Mouse (Mus musculus): ENCODE measurements around the gene Tnr.

Tnr gene

DNA sequence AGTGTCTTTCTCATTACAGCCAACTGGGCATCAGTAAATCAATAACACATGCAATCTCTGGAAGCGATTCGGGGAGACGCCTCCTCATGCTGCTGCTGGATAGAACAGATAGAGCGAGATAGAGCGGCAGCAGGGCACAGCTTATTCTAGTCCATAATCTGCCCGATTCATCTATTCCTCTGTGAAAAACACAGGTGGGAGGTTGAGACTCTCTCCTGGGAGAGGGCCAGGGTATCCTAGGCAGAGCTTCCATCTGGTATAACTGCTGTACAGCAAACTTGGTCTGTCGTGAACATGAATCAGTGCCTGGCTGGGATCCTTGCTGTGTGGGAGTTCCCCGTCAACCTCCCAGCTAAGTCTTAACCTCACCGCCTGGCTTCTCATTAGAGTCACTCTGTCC lies 193.4 kb downstream of the Tnr start:
- no peak for DNase-seq (ENCODE audit: low spot score)

DNA sequence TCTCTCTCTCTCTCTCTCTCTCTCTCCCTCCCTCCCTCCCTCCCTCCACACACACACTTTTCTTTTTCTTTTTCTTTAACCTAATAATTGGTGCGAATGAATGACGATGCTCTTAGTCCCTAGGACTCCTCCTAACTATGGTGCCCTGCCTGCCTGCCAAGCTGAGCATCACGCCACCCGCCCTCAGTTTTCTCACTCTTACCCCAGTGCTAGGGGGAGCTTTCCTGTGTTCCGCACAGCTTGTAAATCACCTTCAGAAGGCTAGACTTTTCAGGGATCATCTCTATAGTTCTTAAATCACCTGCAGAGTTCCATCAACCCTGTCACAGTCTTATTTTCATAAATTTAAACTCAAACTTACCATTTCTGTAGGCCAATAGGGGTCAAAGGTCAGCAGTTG lies 200.2 kb downstream of the Tnr start:
- DNase-seq (ENCODE audit: low spot score), result no peak

DNA sequence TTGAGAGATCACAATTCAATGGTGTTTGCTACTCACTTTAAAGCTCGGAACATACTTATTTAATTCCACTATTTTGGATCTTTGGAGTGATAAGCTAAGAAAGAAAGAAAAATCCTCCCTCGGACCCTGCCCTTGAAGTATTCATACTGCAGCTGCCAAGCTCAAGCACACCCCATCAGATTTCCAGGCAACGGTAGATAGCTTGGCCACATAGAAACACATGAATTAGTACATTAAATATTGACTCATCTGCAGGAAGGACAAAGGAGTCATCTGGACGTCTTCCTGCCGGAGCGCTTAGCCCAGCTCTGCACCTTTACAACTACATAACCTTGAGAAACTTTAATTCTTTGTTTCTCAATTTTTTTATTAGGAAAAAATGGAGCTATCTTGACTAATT lies 205.7 kb downstream of the Tnr start:
- no peak for DNase-seq (ENCODE audit: low spot score)

DNA sequence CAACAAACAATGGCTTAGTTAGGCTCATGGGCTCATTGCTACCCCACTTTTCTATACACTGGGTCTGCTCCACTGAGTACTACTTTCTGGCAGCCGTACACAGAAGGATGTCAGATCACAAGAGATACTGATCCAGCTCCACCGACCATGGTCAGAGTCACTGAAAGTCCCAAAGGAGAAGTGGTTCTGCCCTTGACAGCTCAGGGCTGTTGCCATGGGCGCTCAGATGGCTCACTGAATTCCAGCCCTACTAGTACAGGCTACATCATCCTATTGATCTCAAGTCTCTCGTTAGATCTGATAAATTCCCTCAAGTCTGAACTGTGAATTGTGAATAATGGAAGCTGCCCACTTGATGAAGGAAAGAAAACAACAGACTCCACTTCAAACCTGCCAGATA lies 207.3 kb downstream of the Tnr start:
- no peak for DNase-seq (ENCODE audit: low spot score)

DNA sequence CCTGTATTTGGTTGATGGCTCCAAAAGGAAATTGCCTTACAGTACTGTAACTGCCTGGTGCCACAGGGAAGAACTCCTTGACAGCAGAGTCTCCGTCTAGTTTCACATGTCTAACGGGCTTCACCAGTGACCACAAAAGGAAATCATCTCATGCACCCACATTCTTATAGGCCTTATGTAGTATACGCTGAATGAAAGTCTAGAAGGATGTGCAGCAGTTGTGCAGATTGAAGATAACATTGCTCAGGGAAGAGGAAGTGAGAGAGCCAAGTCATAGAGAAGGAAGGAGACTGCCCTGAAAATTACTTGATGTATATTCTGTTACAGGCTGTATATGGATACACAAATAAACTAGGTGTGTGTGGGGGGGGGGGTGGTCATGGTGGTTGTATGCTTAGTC lies 211.5 kb downstream of the Tnr start:
- DNase-seq (ENCODE audit: low spot score), result no peak

DNA sequence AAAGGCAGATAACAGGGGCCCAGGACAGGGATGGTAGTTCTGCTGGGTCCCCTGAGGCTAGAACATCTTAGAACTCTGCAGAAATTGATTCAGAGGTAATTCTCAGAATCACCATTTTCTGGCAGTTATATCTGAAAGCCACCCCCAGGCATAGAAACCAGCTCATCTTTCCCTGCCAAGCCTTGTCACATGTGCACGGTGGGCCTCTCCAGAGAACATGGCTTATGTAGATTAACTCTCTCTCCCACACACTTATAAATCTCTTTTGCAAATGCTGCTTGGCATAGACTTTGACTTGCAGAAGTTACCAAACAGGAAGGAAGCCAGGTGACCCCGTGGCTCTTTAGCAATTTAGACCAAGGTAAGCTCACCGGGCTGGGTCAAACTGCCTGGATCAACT lies 215.9 kb downstream of the Tnr start:
- DNase-seq (ENCODE audit: low spot score), result no peak

DNA sequence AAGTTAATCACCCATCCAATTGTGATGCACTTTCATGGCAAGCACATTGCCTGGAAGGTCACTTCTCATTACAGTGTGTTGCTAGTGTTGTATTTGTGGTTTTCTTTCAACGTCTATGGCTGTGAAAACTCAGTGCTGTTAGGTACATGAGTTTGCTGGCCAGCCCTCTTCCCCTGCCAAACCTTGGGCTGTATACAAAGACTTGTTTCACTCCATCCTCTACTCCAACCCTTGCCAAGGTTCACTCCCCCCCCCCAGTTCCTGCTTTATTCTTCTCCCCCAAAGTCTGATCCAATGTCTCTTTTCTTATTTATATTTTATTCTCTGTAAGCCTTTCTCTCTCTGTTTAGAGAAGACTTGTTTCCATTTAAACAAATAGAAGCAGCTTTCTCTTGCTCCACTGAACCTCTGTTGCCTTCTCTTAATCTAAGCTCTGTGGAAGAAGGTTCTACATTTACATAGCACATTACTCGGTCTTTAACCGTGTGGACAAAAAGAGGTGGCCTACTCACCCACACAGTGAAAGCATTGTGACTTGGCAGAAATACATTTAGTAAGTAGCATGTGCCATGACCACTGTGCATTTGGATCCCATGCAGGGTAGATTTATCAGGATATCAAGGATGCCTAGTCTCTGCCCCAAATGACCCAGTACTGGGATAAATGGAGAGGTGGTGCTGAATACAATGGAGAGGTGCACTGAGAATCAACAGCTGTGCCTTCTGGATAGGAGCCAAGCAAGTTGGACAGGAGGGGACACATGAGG lies 217.9 kb downstream of the Tnr start:
- no peak for DNase-seq (ENCODE audit: low spot score)

DNA sequence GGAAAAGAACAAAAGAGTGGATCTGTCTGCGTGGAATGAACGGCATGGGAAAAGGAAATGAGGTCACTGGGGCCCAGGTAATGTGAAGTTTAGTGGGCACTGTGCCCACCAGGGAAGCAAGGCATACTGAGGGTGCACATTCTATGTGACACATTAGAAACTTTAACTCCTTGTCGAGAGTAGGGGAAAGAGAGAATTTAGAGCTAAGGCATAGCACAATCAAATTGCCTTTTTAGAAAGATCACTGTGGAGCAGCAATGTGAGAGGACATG lies 218.4 kb downstream of the Tnr start:
- no peak for DNase-seq (ENCODE audit: low spot score)

DNA sequence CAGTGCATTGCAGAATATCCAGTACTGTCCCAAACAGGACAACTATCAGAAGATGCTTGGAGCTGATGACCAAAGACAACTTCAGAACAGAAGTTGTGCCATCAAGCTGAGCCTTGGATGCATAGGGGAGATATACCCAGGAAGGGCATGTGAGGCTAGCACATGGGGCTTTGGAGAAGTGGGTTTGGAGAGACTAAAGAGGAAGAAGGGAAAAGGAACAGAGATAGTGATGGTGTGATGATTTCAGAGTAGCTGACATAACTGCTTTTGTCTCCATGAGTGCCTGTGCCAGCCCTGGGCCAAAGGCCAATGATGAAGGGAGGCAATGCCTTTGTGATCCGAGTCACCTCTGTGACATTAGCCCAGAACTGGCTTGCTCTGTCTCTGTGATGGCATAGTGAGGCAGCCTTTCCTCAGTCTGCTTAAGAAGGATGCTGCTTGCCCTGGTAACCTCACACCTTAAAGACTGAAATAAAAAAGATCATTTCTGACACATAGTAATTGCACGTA lies 220.2 kb downstream of the Tnr start:
- no peak for DNase-seq (ENCODE audit: low spot score)

DNA sequence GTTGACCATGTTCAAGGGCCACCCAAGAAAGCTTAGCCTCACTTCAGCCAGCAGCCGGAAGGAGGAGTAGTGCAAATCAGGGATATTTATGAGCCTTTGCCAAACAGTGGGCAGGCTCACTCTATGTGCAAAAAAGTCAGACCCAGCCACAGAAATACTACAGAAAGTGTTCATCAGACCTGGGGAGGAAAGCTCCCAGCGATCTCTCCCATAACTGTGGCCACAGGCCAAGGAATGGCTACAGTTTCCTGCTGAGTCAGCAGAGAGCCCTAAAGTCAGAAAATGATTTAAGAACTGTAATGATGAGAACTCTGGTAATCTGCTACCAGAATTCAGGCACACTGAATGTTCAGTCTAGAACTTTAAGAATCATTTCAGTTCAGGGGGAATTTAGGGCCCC lies 221.7 kb downstream of the Tnr start:
- no peak for DNase-seq (ENCODE audit: low spot score)

DNA sequence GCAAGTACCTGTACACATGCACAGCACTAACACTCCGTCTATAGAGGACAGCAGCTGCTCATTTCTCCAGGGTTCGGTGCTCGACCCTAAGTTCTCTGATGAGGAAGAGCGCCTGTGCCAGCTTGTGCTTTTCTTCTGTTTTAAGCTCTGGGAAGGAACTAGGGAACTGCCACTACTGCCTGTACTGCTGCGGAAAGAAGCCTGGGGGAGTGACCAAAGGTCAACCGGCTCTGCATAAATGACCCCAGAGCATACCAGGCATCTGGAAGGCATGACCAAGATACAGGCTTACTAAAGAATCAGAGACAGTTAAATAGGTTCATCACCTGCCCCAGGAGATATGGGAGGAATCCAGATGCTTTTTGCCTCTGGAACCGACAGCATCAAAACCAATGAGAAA lies 224.4 kb downstream of the Tnr start:
- no peak for DNase-seq (ENCODE audit: low spot score)

DNA sequence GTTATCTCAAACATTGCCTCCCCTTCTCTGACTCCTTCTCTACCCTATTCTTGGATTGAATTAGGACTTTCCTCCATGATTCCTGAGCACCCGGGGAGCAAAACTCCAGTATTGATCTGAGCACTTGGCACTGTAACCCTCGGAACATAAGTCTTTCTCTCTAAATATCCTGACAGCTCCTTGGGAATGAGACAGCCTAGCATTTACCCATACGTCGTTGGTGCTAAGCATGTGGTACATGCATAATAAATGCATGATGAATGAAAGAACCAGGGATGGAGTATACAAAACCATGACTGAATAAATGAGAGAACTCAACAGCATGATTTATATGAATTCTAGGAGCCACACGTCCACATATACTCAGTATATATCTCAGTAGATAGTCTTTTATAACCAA lies 226.8 kb downstream of the Tnr start:
- no peak for DNase-seq (ENCODE audit: low spot score)

DNA sequence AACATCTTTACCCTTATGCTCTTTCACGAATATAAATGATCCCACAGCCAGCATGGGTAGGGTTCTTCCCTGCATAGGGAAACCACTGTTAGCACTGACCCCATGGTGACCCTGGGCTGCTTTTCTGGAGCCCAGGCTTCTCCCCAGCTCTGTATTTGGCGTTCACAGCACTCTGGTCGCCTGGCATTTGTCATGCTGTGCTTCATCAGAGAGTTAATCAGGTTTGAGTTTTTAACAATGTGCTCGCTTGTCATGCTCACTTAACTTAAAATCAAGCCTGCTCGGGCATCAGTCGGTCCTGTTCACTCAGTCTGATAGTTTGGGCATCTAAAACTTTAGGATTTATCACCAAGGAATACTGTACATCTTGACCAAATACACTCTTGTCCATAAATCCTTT lies 227.3 kb downstream of the Tnr start:
- no peak for DNase-seq (ENCODE audit: low spot score)

DNA sequence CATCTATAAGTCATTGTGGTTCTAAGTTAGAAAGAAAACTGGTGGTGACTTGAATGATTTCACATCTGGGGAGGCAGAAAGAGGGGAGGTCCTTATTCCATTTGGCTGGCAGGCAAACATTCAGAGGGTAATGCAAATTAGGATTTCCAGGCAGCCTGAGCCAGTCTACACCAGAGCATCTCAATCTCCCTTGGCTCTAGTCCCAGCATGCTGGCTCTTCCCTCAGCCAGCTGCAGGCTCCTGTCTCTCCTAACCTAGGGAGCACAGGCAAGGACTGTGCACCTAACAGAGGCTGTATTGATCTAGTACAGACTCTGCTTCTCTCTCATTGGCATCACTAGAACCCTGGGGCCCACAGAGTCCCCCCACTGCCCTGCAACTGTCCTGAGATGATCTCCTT lies 237.4 kb downstream of the Tnr start:
- DNase-seq (ENCODE audit: low spot score), result peak; percentile 10

DNA sequence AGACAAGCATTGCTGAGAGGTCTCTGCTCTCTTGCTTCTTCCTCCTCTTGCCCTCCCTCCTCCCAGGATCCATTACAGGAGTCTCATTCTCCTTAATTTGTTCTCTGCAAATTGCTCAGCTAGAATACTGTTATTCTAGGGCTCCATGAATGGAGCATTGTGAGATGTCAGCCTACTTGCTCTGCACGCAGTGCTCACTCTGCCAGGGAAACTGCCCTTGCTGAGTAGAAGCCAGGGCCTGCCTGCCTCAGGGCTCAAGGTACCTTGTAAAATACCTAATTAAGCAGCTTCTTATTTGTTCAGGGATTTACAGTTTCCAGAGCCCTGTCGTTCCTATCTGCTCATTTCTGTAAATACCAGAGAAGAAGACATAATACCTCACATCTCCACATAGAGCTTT lies 240.3 kb downstream of the Tnr start:
- no peak for DNase-seq (ENCODE audit: low spot score)

DNA sequence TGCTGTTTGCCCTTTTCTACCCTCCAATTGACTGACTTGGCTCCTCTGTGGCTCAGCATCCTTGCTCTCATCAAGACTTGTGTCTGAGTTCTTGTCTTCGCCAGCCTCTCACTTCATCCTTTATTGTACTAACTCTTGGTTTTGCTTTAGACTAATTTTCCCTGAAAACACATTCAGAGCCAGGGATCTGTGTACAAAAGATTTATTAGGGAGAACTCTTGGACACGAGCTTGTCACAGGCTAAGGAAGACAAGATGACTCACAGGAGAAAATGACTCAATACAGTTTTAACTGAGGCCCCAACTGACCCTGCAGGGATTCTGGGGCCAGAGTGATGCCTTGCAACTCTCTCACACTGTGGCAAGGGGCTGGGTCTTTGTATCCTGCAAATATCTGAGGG lies 241.3 kb downstream of the Tnr start:
- DNase-seq (ENCODE audit: low spot score), result no peak

DNA sequence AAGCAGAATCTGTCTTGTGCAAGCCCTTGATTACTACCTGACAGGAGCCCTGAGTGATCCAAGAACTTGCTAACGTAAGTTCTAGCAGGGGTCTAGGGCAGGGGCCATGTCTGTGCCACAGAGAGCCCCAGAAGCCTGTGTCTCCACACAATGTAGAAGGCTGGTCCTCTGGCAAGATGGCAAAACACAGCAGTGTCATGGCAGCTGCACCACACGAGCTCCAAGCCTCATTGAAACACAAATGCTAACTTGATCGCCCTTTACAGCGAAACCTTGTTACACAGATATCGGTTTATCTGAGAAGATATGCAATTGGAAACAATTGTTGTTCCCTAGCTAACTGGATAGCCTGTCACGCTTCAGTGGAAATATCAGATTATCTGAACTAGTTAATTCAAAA lies 246.4 kb downstream of the Tnr start:
- no peak for DNase-seq (ENCODE audit: low spot score)

DNA sequence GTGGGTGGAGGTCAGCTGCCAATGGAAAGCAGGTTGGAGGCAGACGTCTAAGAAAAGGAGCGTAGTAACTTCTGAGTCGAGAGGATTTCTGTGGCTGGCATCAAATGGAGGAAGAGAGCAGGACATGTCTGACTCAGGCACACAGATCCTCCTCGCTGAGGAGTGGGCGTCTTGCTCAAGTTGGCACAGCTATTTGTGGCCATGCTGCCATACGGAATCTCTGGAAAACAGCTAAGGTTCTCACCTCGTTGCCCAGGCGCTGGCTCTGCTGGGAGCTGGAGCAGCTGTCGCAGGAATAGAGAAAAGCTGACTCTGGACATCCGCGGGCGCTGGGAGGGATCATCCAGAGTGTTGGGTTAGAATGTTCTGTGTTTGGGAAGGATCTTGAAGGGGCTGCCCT lies 250.1 kb downstream of the Tnr start:
- DNase-seq (ENCODE audit: low spot score), result no peak

DNA sequence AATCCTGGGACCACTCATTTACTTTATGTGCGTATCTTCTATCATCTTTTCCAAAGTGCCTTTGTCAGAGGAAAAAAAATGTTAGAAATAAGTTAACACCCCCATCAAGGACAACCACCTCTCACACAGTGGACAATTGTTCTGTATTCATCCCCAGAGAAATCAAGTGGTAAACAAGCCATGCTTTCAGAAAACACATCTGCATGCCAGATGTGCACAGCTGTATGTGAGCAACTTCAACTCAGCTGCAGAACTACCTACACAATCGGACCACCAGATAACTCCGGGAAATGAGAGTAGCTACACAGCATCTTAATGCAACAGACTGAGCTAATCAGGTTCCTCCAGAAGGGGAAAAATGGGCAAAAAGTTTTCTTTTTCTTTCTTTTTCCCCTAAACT lies 251.6 kb downstream of the Tnr start:
- DNase-seq (ENCODE audit: low spot score), result no peak

DNA sequence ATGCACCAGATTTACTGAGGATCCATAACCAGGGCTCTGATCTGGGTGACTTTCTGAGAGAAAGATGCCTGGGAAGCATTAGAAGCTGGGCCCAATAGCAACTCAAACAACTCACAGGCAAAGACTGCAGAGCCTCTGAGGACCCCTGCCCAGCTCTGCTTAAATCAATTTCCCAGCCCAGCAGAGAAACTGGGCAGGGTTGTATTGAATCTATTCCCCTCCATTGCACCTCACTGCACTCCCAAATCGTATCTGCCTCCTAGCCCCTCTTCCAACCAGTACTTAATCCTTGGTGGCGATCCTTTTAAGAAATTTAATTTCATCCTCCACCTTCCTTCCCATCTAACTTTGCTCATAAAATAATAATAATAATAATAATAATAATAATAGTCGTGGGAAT lies 253.5 kb downstream of the Tnr start:
- no peak for DNase-seq (ENCODE audit: low spot score)

DNA sequence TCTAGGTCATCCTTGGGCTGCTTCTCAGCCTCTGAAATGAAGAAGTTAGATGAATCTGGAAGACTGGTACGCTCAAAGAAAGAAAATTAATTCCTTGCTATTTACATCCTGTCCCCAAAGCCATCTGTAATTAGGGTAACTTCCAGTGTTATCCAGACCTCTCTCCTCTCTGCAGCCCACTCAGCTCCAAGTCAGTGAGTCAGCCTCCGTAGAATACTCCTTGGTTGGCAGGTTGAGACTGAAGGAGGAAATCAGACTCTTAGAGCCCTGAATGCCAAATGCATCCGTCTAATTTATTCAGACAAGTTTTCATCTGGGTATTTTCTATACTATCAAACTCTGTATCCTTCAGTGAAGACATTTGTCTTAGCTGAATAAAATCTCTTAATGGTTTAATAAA lies 255.9 kb downstream of the Tnr start:
- DNase-seq (ENCODE audit: low spot score), result no peak

DNA sequence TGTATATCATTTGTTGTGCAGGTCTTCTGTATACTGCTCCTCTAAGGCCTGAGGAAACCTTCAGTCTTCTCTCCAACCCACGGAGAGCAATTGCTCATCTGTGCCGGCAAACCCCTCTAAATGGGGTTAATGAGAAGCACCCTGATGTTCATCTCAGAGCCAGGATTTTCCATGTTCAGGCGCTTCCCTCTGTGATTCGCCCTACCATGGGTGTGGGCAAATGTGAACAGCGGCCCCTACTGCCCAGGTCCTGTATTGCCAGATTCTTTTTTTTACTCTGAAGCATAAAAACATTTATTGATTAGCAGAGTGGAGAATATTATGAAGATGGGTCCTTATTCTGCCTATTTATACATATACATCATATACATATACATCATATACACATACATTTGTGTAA lies 260.3 kb downstream of the Tnr start:
- DNase-seq (ENCODE audit: low spot score), result peak; percentile 8

DNA sequence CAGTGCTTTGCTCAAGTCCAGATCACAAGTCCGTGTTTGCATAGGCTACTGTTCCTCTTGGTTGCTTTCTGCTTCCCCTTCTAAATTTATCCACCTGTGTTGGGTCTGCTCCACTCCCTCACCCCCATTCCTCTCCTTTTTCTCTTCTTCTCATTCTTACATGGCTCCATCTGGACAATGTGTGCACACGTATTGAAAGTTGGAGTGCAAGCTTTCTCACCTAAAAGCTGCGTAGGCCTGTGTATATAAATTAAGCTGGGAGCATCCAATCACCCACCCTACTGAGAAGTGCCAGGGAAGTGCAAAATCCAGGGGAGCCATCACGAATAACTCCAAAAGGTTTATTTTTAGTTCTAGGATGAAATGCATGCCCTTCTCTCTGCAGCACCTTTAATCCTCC lies 264.7 kb downstream of the Tnr start:
- DNase-seq (ENCODE audit: low spot score), result no peak

DNA sequence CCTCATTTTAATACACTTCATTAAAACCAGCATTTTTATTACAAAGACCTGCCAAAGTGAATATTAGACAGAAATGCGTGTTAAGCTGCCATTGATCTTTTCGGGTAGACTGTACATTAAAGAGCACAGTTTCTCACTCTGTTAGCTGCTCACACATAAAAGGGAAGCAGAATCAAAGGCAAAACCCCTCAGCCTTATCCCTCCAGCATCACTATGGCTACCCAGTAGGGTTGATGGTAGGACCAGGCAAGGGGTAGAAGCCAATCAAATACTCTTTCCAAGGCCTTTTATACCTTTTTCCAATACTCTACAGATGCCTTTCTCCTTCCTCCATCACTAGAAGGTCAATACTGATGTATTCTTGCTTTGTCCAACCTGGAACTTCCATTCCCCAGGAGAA lies 269.0 kb downstream of the Tnr start:
- no peak for DNase-seq (ENCODE audit: low spot score)

DNA sequence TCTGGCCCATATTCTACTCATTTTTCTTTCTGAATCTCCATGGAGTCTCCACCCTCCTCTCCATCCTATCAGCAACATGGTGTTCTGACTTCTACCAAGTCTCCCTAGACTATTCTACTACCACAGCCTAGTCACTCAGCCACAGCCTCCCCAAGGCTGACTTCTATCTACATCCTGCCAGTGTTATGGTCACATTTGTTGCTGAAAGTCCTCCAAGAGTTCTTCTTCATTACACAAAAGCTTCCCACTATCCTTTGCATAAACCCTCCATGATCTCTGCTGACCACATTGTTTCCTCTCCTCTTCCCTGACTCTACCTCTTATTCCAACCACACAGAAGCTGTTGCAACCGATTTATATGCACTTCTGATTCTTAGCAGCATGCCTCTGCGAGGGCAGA lies 272.5 kb downstream of the Tnr start:
- DNase-seq (ENCODE audit: low spot score), result no peak

All from MN1 (cell line).